Mouse (Mus musculus) lung, postnatal 0 days (tissue): ENCODE results near the gene Pou5f1. TPM values are rescaled to one million over a fixed set of nuclear protein-coding genes. Genes with fewer than 3 reads are reported as not detected.

Experiments
- ATAC-seq: fragments of 200-750 bp; cut with Nextera tagmentation; 2 replicates; pipeline ENCODE4 v1.8.0; 2017; ENCODE audit warnings: moderate library complexity
- DNase-seq: peaks from one replicate; pipeline ENCODE4 v3.0.0-alpha.2; 2016; ENCODE audit warnings: low spot score
- H3K27ac ChIP-seq: fragments of 300-500 bp; sonication (generic); 2 replicates; pipeline ENCODE4 v1.5.1; 2014; ENCODE audit warnings: antibody characterized with exemption, mild to moderate bottlenecking, low read length, mixed read lengths
- H3K27me3 ChIP-seq: fragments of 300-500 bp; sonication (generic); replicated peaks from 2 replicates; pipeline ENCODE4 v1.6.1; 2014; ENCODE audit warnings: low read length, mixed read lengths; ENCODE audit not compliant: insufficient read depth
- H3K36me3 ChIP-seq: fragments of 300-500 bp; sonication (generic); 2 replicates; pipeline ENCODE4 v1.6.1; 2014; ENCODE audit warnings: low read length, mixed read lengths; ENCODE audit not compliant: insufficient read depth
- H3K4me1 ChIP-seq: fragments of 300-500 bp; sonication (generic); 2 replicates; pipeline ENCODE4 v1.6.1; 2014; ENCODE audit warnings: antibody characterized with exemption, low read depth, low read length, mixed read lengths; ENCODE audit not compliant: insufficient read depth
- H3K4me2 ChIP-seq: fragments of 300-500 bp; sonication (generic); replicated peaks from 2 replicates; pipeline ENCODE4 v1.6.1; 2014; ENCODE audit warnings: low read depth, mild to moderate bottlenecking, low read length, moderate library complexity, mixed read lengths
- H3K4me3 ChIP-seq: fragments of 300-500 bp; sonication (generic); 2 replicates; pipeline ENCODE4 v1.5.1; 2014; ENCODE audit warnings: low read depth, low read length
- H3K9ac ChIP-seq: fragments of 300-500 bp; sonication (generic); replicated peaks from 2 replicates; pipeline ENCODE4 v1.6.1; 2014; ENCODE audit warnings: low read depth, mild to moderate bottlenecking
- H3K9me3 ChIP-seq: fragments of 300-500 bp; sonication (generic); 2 replicates; pipeline ENCODE4 v1.6.1; 2016; ENCODE audit warnings: low read length, mixed read lengths
- CTCF ChIP-seq: IDR thresholded peaks from 2 replicates; pipeline ENCODE4 v1.5.1; 2016; ENCODE audit warnings: antibody characterized with exemption, mild to moderate bottlenecking
- EP300 ChIP-seq: IDR thresholded peaks from 2 replicates; pipeline ENCODE4 v1.6.1; 2016; ENCODE audit warnings: antibody characterized with exemption, mild to moderate bottlenecking, control low read depth
- WGBS: fragments of 180-500 bp; shearing (Covaris S2); extraction: QIAGEN DNeasy Blood & Tissue Kit; methylation state at CpG from one replicate; pipeline ENCODE4 v1.1.7; 2014; 5-methylcytosine and 5-hydroxymethylcytosine counted together
- polyA plus RNA-seq: library from polyadenylated mRNA; unstranded; fragments of >200 nt; fragmentation: Nextera tagmentation; extraction: Ambion mirVana; gene quantifications from 2 replicates; pipeline ENCODE4 v1.2.1, GENCODE M21; 2015

The Pou5f1 gene
- polyA plus RNA-seq, 1 experiment from 2014 or later = not detected

GRCm38 (mm10) chr17:35551881-35552414 is 46.1 kb downstream of the Pou5f1 start, which contains the start of gene Cdsn:
TSS of gene Cdsn (plus strand) at chr17:35552128.
- TF ChIP-seq EP300 = no peak
- no peak for TF ChIP-seq CTCF
- Histone ChIP-seq H3K9ac (no peak within 1 kb of the TSS), H3K4me3 (no peak within 1 kb of the TSS), H3K9me3 (no peaks in the 10 kb centered on the region), H3K4me1 (peaks cover 13% of the 10 kb centered on the region), H3K27ac (no peak within 1 kb of the TSS), H3K27me3 (no peaks in the 10 kb centered on the region), H3K36me3 (no peaks in the 10 kb centered on the region), H3K4me2 (no peak within 1 kb of the TSS)
- 81% methylated on average over 10 of the region's 10 CpGs for WGBS
- DNase-seq (no peak), ATAC-seq (no peak)

GRCm38 (mm10) chr17:35554321-35554720 is 48.5 kb downstream of the Pou5f1 start:
- H3K27ac ChIP-seq = no peak overlapping the region
- no peaks in the 10 kb centered on the region for H3K9me3 ChIP-seq
- TF ChIP-seq CTCF (no peak), EP300 (no peak)
- no peaks in the 10 kb centered on the region for H3K36me3 ChIP-seq
- H3K4me2 ChIP-seq = no peak overlapping the region
- WGBS = 76% methylated on average over 5 of the region's 5 CpGs
- H3K27me3 ChIP-seq = no peaks in the 10 kb centered on the region
- H3K9ac ChIP-seq = no peak overlapping the region
- H3K4me3 ChIP-seq = no peak overlapping the region
- DNase-seq (no peak), ATAC-seq (no peak)
- peaks cover 5% of the 10 kb centered on the region for H3K4me1 ChIP-seq

DNA sequence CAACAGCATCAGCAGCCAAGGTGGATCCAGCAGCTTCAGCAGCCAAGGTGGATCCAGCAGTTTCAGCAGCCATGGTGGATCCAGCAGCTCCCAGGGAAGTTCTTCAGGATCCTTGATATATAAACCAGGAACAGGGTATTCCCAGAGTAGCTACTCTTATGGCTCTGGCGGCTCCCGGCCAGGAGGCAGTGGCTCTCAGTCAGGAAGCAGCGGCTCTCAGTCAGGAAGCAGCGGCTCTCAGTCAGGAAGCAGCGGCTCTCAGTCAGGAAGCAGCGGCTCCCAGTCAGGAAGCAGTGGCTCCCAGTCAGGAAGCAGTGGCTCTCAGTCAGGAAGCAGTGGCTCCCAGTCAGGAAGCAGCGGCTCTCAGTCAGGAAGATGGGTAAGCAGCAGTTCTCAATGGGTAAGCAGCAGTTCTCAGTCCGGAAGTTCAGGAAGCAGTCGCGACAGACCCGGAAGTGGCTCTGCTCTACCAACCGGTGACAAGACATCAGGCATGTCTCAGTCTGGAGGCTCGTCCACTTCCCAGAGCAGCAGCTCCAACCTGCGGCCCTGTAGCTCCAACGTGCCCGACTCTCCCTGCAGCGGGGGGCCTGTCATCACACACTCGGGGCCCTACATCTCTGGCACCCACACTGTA is 49.1 kb downstream of the Pou5f1 start:
- no peaks in the 10 kb centered on the region for H3K9me3 ChIP-seq
- no peaks in the 10 kb centered on the region for H3K27me3 ChIP-seq
- TF ChIP-seq CTCF = no peak
- TF ChIP-seq EP300 = no peak
- H3K27ac ChIP-seq = no peak overlapping the region
- 87% methylated on average over 17 of the region's 18 CpGs for WGBS
- H3K36me3 ChIP-seq = no peaks in the 10 kb centered on the region
- H3K4me2 ChIP-seq = no peak overlapping the region
- H3K9ac ChIP-seq = no peak overlapping the region
- ATAC-seq (no peak), DNase-seq (no peak)
- H3K4me3 ChIP-seq = no peak overlapping the region
- peaks cover 4% of the 10 kb centered on the region for H3K4me1 ChIP-seq

GRCm38 (mm10) chr17:35556186-35556765 is 50.5 kb downstream of the Pou5f1 start:
- ATAC-seq = no peak
- Histone ChIP-seq H3K4me3 (no peak overlapping the region), H3K4me1 (no peaks in the 10 kb centered on the region), H3K27ac (no peak overlapping the region), H3K9me3 (no peaks in the 10 kb centered on the region), H3K27me3 (no peaks in the 10 kb centered on the region), H3K4me2 (no peak overlapping the region), H3K36me3 (no peaks in the 10 kb centered on the region), H3K9ac (no peak overlapping the region)
- WGBS = 78% methylated on average over 13 of the region's 13 CpGs
- no peak for DNase-seq
- no peak for TF ChIP-seq CTCF
- TF ChIP-seq EP300 = no peak

DNA sequence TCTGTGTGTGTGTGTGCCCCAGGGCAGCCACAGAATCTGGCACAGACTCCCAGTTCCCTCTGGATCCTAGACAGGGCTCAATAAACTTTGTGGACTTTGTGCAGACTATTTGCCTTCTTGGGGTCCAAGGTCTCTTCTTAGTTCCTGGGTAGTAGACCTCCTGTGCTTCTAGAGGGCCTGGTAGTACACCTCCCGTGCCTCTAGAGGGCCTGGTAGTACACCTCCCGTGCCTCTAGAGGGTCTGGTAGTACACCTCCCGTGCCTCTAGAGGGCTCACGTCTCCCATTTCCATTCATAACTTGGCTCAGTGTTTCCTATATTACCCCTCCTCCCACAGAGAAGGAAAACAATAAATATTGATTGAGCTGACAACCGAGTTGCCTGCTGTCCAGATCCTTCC is 51.0 kb downstream of the Pou5f1 start:
- ATAC-seq (peak; percentile 73), DNase-seq (peak; percentile 78)
- no peaks in the 10 kb centered on the region for H3K27me3 ChIP-seq
- H3K4me2 ChIP-seq = no peak overlapping the region
- no peaks in the 10 kb centered on the region for H3K9me3 ChIP-seq
- 23% methylated on average over 5 of the region's 5 CpGs for WGBS
- TF ChIP-seq CTCF (peak; percentile 92), EP300 (no peak)
- H3K27ac ChIP-seq = no peak overlapping the region
- H3K4me3 ChIP-seq = no peak overlapping the region
- no peaks in the 10 kb centered on the region for H3K4me1 ChIP-seq
- no peaks in the 10 kb centered on the region for H3K36me3 ChIP-seq
- H3K9ac ChIP-seq = no peak overlapping the region

DNA sequence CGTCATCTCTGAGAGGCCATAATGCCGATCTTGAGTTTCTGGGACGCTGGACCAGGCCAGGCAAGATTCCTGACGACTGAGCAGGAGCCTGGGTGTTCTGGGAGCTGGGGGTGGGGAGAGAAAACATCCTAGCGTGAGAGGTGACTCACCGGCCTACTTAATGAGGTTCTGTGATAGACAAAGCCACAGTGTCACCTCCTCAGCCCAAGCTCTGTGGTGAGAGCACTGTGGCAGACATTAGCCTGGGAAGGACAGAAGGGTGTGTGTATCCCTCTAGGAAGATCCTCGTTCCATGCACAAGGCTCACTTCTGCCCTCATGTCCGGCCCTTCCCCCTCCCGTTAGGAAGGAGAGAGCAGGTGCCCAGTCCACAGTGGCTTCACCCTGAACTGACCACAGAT is 51.5 kb downstream of the Pou5f1 start:
- ATAC-seq (peak; percentile 81), DNase-seq (peak; percentile 43)
- Histone ChIP-seq H3K9me3 (no peaks in the 10 kb centered on the region), H3K36me3 (no peaks in the 10 kb centered on the region), H3K4me1 (no peaks in the 10 kb centered on the region), H3K4me3 (no peak overlapping the region), H3K4me2 (no peak overlapping the region), H3K27me3 (no peaks in the 10 kb centered on the region), H3K27ac (no peak overlapping the region), H3K9ac (no peak overlapping the region)
- TF ChIP-seq CTCF (no peak), EP300 (no peak)
- 49% methylated on average over 9 of the region's 9 CpGs for WGBS
